Mouse (Mus musculus) heart, embryonic 16.5 days (tissue): Measurements from ENCODE around the gene Foxp1. TPM values are rescaled to one million over a fixed set of nuclear protein-coding genes. Genes with fewer than 3 reads are reported as not detected.

ENCODE experiments used
- ATAC-seq: fragments of 200-750 bp; cut with Nextera tagmentation; replicated peaks from 2 replicates; pipeline ENCODE4 v1.8.0; 2017; ENCODE audit warnings: moderate number of reproducible peaks; ENCODE audit not compliant: insufficient read depth, low FRiP score; ENCODE audit errors: extremely low read depth
- H3K27ac ChIP-seq: fragments of 300-500 bp; sonication (generic); 2 replicates; pipeline ENCODE4 v1.5.1; 2014; ENCODE audit warnings: mild to moderate bottlenecking, low read length, control low read depth, moderate library complexity
- H3K27me3 ChIP-seq: fragments of 300-500 bp; sonication (generic); 2 replicates; pipeline ENCODE4 v1.6.1; 2014; ENCODE audit warnings: low read length, mixed read lengths; ENCODE audit not compliant: control insufficient read depth, insufficient read depth
- H3K36me3 ChIP-seq: fragments of 300-500 bp; sonication (generic); 2 replicates; pipeline ENCODE4 v1.6.1; 2014; ENCODE audit not compliant: control insufficient read depth, insufficient read depth
- H3K4me1 ChIP-seq: fragments of 300-500 bp; sonication (generic); 2 replicates; pipeline ENCODE4 v1.6.1; 2014; ENCODE audit warnings: low read length, mixed read lengths; ENCODE audit not compliant: control insufficient read depth, insufficient read depth
- H3K4me2 ChIP-seq: fragments of 300-500 bp; sonication (generic); 2 replicates; pipeline ENCODE4 v1.6.1; 2014; ENCODE audit warnings: low read depth, mild to moderate bottlenecking, control low read depth, low read length
- H3K4me3 ChIP-seq: fragments of 300-500 bp; sonication (generic); 2 replicates; pipeline ENCODE4 v1.5.1; 2014; ENCODE audit warnings: mild to moderate bottlenecking, control low read depth, low read length
- H3K9ac ChIP-seq: fragments of 300-500 bp; sonication (generic); 2 replicates; pipeline ENCODE4 v1.6.1; 2014; ENCODE audit warnings: low read length, control low read depth
- H3K9me3 ChIP-seq: fragments of 300-500 bp; sonication (generic); replicated peaks from 2 replicates; pipeline ENCODE4 v1.6.1; 2016; ENCODE audit warnings: low read length; ENCODE audit not compliant: control insufficient read depth
- WGBS: fragments of 180-500 bp; shearing (Covaris S2); extraction: QIAGEN DNeasy Blood & Tissue Kit; methylation state at CpG from one replicate; pipeline ENCODE4 v1.1.7; 2014; 5-methylcytosine and 5-hydroxymethylcytosine counted together
- polyA plus RNA-seq: library from polyadenylated mRNA; unstranded; fragments of >200 nt; fragmentation: Nextera tagmentation; extraction: Ambion mirVana; gene quantifications from 2 replicates; pipeline ENCODE4 v1.2.1, GENCODE M21; 2015

Gene Foxp1
- polyA plus RNA-seq, 1 experiment from 2014 or later = 59.0 TPM

- Histone ChIP-seq H3K4me3 (peak overlapping the region; percentile 56), H3K9me3 (no peaks in the 10 kb centered on the region), H3K36me3 (no peaks in the 10 kb centered on the region), H3K9ac (peak overlapping the region; percentile 67), H3K4me2 (peak overlapping the region; percentile 69), H3K27ac (peak overlapping the region; percentile 98), H3K4me1 (peaks cover 44% of the 10 kb centered on the region), H3K27me3 (no peaks in the 10 kb centered on the region)
- 1% methylated on average over 18 of the region's 18 CpGs for WGBS
- ATAC-seq = peak; percentile 81
These were observed 427.1 kb downstream of the Foxp1 start for GRCm38 (mm10) chr6:99095185-99096104.

GRCm38 (mm10) chr6:99094339-99094989 lies 428.1 kb downstream of the Foxp1 start:
- peak overlapping the region; percentile 69 for H3K4me2 ChIP-seq
- H3K9ac ChIP-seq = peak overlapping the region; percentile 67
- H3K27me3 ChIP-seq = no peaks in the 10 kb centered on the region
- H3K36me3 ChIP-seq = no peaks in the 10 kb centered on the region
- H3K4me1 ChIP-seq = peaks cover 48% of the 10 kb centered on the region
- H3K27ac ChIP-seq = peak overlapping the region; percentile 98
- WGBS = 9% methylated on average over 10 of the region's 10 CpGs
- peak; percentile 60 for ATAC-seq
- no peaks in the 10 kb centered on the region for H3K9me3 ChIP-seq
- peak overlapping the region; percentile 56 for H3K4me3 ChIP-seq

GRCm38 (mm10) chr6:99093856-99094255 lies 428.7 kb downstream of the Foxp1 start:
- H3K27me3 ChIP-seq = no peaks in the 10 kb centered on the region
- H3K4me2 ChIP-seq = peak overlapping the region; percentile 69
- H3K27ac ChIP-seq = peak overlapping the region; percentile 98
- peak overlapping the region; percentile 25 for H3K4me3 ChIP-seq
- peak; percentile 20; the same call in 1 of the 2 replicates for ATAC-seq
- H3K9me3 ChIP-seq = no peaks in the 10 kb centered on the region
- H3K36me3 ChIP-seq = no peaks in the 10 kb centered on the region
- WGBS = 17% methylated on average over 2 of the region's 2 CpGs
- peak overlapping the region; percentile 67 for H3K9ac ChIP-seq
- peaks cover 48% of the 10 kb centered on the region for H3K4me1 ChIP-seq

- H3K4me2 ChIP-seq = peak overlapping the region; percentile 69; the same call in 1 of the 2 replicates
- ATAC-seq = no peak
These were observed 429.3 kb downstream of the Foxp1 start for GRCm38 (mm10) chr6:99093208-99093607.

GRCm38 (mm10) chr6:99091799-99092198 lies 430.7 kb downstream of the Foxp1 start:
- no peak overlapping the region for H3K4me2 ChIP-seq
- H3K4me3 ChIP-seq = no peak overlapping the region
- 0 out of 2 replicates have a peak overlapping the region, but pooled peaks have one; percentile 7 for H3K9ac ChIP-seq
- no peak overlapping the region for H3K27ac ChIP-seq
- no peaks in the 10 kb centered on the region for H3K27me3 ChIP-seq
- 89% methylated on average over 2 of the region's 2 CpGs for WGBS
- H3K36me3 ChIP-seq = no peaks in the 10 kb centered on the region
- H3K9me3 ChIP-seq = no peaks in the 10 kb centered on the region
- peaks cover 50% of the 10 kb centered on the region for H3K4me1 ChIP-seq
- no peak for ATAC-seq

More at GRCm38 (mm10) chr6:99093208-99093607, 429.3 kb downstream of the Foxp1 start:
- H3K4me1 ChIP-seq = peaks cover 48% of the 10 kb centered on the region
- H3K4me3 ChIP-seq = no peak overlapping the region
- no peaks in the 10 kb centered on the region for H3K36me3 ChIP-seq
- peak overlapping the region; percentile 98 for H3K27ac ChIP-seq
- H3K9ac ChIP-seq = 0 out of 2 replicates have a peak overlapping the region, but pooled peaks have one; percentile 6
- no peaks in the 10 kb centered on the region for H3K9me3 ChIP-seq
- no peaks in the 10 kb centered on the region for H3K27me3 ChIP-seq
- WGBS = 37% methylated on average over 5 of the region's 5 CpGs

GRCm38 (mm10) chr6:99087598-99087997 lies 434.9 kb downstream of the Foxp1 start:
- Histone ChIP-seq H3K4me1 (peaks cover 29% of the 10 kb centered on the region), H3K4me2 (no peak overlapping the region), H3K27me3 (no peaks in the 10 kb centered on the region), H3K9ac (no peak overlapping the region; the same call in 1 of the 2 replicates), H3K27ac (peak overlapping the region; percentile 39; the same call in 1 of the 2 replicates), H3K4me3 (no peak overlapping the region), H3K36me3 (0 out of 2 replicates have a peak, but pooled peaks cover 2% of the 10 kb centered on the region), H3K9me3 (no peaks in the 10 kb centered on the region)
- WGBS = 57% methylated on average over 7 of the region's 7 CpGs
- ATAC-seq = no peak

GRCm38 (mm10) chr6:99084956-99085355 lies 437.6 kb downstream of the Foxp1 start:
- H3K27ac ChIP-seq = no peak overlapping the region
- 81% methylated on average over 4 of the region's 4 CpGs for WGBS
- H3K9ac ChIP-seq = no peak overlapping the region
- no peaks in the 10 kb centered on the region for H3K9me3 ChIP-seq
- no peaks in the 10 kb centered on the region for H3K27me3 ChIP-seq
- H3K36me3 ChIP-seq = 0 out of 2 replicates have a peak, but pooled peaks cover 2% of the 10 kb centered on the region
- no peak overlapping the region for H3K4me2 ChIP-seq
- peaks cover 28% of the 10 kb centered on the region for H3K4me1 ChIP-seq
- ATAC-seq = no peak
- no peak overlapping the region for H3K4me3 ChIP-seq

GRCm38 (mm10) chr6:99081259-99081658 lies 441.3 kb downstream of the Foxp1 start:
- peak overlapping the region; percentile 19; the same call in 1 of the 2 replicates for H3K4me2 ChIP-seq
- WGBS = 31% methylated on average over 5 of the region's 5 CpGs
- H3K4me1 ChIP-seq = peaks cover 16% of the 10 kb centered on the region
- H3K9ac ChIP-seq = no peak overlapping the region
- H3K4me3 ChIP-seq = no peak overlapping the region
- peaks cover 2% of the 10 kb centered on the region; the same call in 1 of the 2 replicates for H3K36me3 ChIP-seq
- ATAC-seq = peak; percentile 76
- no peaks in the 10 kb centered on the region for H3K9me3 ChIP-seq
- peak overlapping the region; percentile 70 for H3K27ac ChIP-seq
- no peaks in the 10 kb centered on the region for H3K27me3 ChIP-seq
